Mouse (Mus musculus): ENCODE data around the gene Ktn1.
A peak's percentile ranks its signal among the peaks of the same experiment; 100 is the strongest.

Gene Ktn1

DNA sequence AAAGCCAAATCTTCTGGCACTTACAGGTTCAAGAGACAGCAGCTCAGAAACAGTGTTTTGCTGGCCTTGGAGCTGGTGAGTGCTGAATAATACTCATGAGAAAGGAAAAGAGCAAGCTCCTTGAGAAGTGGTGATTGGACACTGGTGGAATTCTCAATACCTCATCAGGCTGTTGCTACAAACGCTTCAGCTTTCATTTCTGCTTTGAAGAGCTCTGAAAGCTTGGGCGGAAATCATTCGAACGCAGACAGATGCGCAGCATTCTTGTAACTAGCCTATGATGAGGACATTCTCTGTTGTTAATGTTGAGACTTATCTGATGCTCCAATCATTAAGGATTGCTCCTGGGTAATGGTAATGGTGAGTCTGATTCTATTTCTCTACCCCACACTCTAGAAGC lies at the start of gene Ktn1:
Gene Ktn1, plus strand, starts transcription at position 231 of the 400 bp plus-strand sequence.
- DNase-seq (ENCODE audit: low spot score), result no peak

DNA sequence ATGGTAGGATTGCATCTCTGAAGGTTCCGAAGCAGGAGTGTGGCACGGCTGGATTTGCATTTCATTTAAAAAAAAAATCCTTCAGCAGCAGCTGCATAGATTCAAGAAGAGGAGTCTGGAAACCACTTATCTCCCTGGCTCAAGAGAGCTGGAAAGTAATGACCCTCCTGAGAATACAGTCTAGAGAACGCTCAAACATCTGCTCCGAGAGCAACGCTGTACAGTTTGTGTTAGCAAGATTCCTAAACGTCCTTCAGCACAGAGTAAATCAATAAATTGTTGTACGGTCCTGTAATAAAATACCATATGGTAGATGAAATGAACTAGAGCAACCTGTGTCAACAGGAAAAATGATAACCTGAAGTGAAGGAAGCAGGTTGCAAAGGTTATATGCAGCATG lies 35.0 kb upstream of the Ktn1 start:
- DNase-seq (ENCODE audit: low spot score), result no peak

DNA sequence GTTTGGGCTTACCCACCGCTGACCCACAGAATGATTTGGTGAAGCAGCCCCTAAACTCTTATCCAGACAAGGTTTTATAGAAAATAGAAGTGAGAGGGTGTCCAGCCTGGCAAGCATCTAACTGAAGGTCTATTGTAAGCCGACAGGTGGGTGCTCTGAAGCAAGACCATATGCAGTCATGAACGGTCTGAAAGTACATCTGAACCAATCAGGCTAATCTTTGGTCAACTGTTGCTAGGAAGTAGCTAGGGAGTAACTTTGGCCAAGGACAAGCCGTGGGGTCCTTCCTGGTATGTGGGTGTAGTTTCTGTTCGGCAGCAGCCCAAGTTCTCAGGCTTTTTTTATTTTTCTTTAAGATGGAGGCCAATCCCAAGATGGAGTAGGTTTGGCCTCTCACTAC lies 29.4 kb upstream of the Ktn1 start:
- no peak for DNase-seq (ENCODE audit: low spot score)

DNA sequence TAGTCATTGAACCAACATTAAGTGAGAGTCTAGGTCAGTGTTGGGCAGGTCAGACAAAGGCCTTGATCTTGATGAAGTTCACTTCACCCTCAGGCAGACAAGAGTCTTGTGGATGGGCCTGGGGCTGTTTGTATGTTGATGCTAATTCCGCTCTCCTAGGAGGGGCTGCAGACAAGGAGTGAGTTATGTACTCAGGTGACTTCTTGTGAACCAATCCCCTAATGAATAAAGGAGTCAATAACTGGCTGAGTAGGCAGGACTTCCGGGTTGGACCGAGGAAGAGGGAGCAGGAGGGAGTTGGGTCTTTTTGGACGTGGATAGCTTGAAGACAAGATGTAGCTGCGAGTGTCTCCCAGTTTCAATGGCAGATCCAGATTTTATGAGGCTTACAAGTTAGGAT lies 26.3 kb upstream of the Ktn1 start:
- no peak for DNase-seq (ENCODE audit: low spot score)

DNA sequence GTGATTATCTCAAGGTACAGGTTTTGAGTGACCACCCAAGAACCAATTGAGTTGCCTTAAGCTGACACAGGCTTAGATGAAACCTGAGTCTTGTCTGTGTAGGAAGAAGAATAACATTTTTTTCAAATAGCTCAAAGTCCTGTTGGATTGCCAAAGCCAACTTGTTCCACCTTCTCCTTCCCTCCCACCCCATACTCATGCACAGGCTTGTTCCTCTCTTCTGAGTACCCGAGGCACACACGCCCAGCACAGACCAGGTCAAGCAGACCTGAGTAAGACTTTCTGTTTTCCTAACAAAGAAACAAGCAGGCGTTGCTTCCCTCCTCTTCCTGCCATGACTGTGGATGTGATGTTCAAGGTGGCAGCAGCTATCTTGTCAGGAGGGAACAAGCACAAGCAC lies 23.4 kb upstream of the Ktn1 start:
- no peak for DNase-seq (ENCODE audit: low spot score)

DNA sequence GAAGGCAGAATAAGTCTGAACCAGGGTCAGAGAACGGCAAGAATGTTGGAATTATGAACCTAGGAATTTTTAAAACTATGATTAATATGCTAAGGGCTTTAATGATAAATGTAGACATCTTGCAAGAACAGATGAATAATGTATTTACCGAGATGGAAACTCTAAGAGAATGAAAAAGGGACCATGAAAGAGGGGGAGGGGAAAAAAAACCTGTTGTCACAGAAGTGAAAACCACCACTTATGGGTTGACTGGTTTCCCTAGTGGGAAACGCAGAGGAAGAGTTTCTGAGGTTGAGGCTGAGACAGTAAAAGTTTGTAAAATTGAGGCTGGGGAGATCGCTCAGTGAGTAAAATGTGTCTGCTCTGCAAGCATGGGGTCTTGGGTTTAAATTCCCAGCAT lies 22.1 kb upstream of the Ktn1 start:
- no peak for DNase-seq (ENCODE audit: low spot score)

DNA sequence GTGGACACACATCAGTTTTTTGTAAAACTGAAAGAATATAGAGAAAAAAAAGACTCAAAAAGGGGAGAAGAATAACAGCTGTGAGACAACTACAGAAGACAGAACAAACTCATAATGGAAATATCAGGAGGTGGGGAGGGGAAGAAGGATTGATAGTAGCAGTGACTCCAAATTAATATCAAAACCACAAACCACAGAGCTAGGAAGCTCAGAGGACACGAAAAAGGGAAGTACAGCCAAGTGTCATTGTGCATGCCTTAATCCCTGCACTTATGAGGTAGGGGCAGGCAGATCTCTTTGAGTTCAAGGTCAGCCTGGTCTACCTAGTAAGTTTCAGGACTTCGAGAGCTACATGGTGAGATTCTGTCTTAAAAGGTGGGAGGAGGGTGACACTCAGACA lies 21.4 kb upstream of the Ktn1 start:
- no peak for DNase-seq (ENCODE audit: low spot score)

DNA sequence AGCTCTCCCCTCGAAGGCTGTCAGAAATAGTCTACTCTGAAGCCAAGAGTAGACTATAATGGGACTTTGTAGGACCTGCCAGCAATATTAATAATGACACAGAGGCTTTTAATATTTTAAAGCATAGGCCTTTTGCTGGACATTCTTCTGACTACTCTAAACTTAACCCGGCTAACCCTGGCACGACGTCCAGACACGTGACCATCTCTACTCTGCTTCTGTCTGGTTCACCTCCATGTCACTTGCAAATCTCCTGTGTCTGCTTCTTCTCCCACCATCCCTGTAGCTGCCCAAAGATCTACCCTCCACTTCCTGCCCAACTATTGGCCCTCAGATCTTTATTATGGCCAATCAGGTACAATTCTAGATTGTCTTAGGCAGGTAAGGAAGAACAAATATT lies 20.9 kb upstream of the Ktn1 start:
- no peak for DNase-seq (ENCODE audit: low spot score)

DNA sequence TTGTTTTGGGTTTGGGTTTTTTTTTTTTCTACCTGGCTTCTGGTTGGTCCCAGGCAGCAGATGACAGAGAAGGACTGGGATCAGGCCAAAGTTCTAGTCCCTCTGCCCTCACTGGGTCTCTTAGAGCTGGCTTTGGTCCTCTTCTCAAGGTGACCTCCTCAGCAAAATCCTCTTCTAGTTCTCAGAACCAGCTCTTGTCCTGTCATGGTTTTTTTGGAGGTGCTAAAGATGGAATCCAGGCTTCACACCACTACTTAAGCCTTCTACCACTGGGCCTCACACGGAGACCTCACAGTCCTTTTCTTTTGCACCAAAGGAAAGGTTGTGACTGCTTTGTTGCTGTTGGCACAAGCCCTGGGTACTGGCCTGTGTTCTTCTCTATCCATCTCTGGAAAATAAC lies 15.8 kb upstream of the Ktn1 start:
- DNase-seq (ENCODE audit: low spot score), result no peak

DNA sequence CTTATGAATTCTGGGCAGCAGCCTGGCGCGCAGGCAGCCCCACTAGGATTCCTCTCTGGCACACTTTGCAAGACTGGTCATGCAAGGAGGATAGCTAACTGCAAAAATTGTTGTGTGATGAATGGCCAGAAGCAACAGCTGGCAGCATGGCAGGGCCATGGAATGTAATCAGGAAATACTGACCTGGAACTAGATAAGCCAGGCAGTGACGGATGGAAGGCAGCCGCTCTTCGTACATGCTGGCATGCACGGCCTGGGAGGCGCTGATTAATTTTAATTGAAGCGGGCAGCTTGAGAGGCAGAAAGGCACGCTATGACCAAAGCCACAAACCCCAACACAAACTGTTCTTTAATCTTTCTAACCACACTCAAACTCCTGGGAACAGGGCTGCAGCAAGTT lies 13.8 kb upstream of the Ktn1 start:
- DNase-seq (ENCODE audit: low spot score), result peak; percentile 29

DNA sequence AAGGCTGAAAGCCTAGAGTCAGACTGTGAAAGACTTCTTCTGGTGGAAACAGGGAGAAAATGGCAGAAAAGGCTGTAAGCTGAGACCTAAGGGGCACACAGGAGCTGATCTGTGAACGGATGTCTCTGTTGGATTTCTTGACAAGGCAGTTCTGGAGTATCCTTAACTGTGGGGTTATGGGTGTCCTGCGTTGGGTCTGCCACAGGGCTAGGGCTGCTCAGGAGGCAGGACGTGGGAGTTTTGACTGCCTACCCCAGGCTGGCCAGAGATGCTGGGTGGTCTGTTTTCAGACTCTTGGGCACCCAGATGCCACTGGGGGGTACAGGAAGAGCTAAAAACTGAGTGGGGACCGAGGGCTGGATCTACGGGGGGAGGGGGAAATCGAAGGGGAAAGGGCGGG lies 13.4 kb upstream of the Ktn1 start:
- DNase-seq (ENCODE audit: low spot score), result no peak

DNA sequence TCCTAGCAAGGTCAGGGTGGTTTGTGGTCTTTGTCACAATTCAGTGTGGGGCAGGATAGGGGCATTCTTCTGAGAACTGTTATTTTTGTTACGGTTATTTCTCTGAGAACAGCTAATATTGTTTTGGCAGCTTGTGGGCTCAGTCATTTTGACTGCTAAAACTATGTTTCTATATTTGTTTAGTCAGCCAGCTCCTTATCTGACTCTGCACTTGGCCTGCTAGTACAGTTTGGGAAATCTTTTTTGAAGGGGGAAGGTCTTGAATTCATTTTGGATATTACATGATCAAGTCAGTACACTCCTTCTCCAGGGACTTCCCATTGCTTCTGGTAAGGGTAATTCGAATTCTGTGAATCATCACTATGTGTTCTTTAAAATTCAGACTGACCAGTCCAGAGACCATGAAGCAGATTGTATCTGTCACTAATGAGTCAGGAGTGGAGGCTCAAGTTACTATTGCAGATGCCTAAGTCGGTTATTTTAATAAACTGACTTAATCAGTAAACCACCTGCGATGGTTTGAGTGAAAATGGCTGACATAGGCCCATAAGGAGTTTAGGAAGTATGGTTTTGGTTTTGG lies 9.8 kb upstream of the Ktn1 start:
- no peak for DNase-seq (ENCODE audit: low spot score)

DNA sequence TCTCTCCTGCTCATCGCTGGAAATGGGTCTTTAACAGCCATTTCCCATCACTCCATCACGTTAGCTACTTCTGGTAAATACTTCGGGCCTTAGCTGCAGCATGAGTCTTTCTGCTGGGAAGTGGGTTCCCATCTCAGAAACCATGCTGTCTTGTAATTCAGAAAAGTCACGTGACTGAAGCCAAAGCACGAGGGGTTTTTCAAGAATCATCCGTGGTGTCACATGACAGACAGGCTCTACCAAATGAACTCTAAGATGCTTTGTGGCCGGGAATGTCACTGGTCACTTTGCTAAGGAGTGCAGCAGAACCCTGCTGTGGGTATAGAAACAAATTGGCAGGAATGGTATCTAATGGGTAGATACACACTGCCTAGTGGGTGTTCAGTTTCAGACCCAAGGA lies 2.6 kb upstream of the Ktn1 start:
- no peak for DNase-seq (ENCODE audit: low spot score)

DNA sequence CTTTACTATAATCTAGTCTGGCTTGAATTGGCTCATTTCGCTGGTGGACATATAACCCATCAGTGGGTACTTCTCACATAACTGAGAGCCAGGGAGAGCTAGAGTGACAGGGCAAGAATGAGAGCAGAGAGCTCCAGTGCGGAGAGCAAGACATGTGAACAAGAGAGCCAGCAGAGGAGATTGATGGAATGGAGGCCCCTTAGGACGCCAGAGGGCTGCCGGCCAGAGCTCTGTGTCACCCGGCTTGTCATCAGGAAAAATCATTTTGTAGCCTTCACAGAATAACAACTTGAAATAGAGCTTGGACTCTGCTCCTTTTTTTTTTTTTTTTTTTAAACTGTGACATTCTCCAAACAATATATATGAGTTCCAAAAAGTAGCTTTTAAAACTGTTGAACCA lies 2.0 kb upstream of the Ktn1 start:
- no peak for DNase-seq (ENCODE audit: low spot score)

DNA sequence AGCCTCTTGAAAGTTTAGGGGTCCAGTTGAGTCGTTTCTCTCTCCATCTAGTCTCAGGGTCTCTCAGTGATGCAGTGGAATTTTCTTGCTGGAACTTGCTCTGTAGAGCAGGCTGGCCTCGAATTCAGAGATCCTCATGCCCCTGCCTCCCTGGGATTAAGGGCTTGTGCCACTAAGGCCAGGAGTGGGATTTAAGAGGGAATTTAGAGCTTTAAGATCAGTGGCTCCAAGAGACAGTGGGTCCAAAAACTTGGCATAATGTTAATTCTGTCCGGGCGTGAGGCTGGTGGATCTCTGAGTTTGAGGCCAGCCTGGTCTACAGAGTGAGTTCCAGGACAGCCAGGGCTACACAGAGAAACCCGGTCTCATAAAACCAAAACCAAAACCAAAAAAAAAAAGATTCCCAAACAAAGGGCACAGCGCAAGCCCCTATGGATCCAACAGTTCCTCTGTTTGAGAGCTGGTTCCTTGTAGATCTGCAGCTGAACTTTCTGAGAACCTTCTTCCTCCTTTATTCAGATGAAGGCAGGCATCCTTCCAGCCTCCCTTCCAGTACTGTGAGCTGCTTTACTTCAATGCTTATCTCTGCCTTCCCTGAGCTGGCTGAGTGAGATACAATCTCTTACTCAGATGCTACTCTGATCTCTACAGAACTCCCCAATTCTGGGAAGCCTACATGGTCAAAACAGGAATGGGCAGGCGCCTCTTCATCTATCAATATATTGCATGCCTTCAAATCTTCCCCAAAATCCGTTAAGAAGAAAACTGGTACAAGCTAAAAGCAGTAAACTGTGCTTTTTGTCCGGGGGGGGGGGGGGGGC lies 1.3 kb upstream of the Ktn1 start:
- DNase-seq (ENCODE audit: low spot score), result no peak

DNA sequence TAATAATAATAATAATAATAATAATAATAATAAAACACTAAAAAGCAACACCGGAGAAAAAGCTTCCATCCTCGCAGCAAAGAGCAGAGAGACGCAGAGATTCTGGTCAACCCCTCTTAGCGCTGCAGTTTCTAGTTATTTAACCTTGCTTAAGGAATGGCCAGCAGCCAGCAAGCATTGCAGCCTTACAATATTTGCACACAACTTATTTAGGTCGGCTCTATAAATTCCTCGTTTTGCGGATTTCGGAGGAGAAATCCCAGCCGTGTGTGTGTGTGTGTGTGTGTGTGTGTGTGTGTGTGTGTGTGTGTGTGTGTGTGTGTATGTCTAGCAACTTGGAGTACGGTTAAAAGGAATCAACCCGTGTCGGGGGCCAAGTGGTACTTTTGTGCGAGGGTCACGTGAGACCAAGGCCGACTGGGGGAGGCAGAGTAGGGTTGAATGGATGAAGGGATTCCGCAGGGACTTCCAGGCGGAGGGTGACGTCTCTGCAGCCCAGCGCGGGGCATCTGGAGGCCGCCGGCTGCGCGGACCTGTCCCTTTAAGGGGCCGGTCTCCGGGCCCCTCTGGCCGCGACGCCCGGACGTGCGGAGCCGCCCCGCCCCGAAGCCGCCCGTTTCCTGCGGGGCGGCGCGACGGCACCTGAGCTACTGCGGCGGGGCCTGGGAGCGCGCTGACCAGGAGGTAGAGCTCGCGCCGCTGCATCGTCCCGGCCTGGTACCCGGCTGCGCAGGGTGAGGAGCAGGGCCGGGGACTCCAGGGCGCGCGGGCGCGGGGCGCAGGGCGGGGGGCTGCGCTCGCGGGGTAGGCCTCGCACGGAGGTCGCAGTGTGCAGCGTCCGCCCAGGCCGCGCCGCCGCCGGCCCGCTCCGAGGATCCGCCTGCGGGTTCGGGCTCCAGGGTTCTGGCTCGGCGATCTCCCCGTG lies 720 bp downstream of the Ktn1 start:
- peak; percentile 71 for DNase-seq (ENCODE audit: low spot score)

DNA sequence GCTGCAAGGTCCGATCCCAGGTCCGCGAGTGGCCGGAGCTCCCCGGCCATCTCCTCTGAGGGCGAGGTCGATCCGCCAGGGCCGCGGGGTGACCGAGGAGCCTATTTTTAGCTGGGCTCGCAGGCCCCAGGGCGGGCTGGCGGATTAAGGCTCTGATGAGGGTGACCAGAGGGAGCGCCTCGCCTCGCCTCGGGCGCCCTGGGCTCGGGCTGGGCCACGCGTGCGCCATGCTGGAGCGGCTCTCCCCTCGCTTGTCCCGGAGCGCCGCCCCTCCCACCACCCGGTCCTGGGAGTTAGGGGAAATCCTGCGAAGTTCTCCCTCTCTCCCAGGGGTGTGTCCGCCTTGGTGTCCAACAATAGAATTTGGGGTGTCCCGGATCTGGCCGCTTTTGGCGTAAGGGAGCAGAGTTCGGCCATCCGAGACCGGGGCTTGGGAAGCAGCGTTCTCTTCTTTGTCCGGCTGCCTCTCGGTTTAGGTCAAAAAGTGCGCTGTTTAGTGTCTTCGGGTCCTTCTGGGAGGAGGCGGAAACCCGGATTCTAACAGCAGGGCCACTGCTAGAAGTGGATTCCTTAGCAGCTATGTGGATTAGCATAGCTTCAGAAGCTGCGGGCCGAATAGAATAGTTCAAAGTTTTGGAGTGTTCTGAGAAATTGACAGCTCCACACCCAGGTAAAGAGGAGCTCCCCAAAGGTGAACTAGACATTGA lies 1.5 kb downstream of the Ktn1 start:
- DNase-seq (ENCODE audit: low spot score), result peak; percentile 41

DNA sequence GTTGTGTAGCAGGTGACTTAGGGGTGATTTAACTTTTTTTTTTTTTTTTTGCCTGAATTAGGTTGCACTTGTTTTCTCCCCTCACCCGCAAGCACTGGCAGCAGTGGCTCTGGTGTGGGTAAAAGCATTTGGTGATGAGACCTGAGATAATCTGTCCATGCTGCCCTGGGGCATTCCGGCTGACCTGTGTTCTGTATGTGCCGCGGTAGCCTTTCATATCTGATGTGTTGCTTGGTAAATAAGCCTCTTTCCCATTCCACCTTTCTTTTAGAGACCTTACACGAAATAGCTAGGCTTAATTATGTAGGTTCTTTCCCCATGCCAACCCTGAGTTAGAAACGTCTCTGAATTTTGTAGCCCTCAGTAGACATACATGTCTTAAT lies 2.1 kb downstream of the Ktn1 start:
- no peak for DNase-seq (ENCODE audit: low spot score)

DNA sequence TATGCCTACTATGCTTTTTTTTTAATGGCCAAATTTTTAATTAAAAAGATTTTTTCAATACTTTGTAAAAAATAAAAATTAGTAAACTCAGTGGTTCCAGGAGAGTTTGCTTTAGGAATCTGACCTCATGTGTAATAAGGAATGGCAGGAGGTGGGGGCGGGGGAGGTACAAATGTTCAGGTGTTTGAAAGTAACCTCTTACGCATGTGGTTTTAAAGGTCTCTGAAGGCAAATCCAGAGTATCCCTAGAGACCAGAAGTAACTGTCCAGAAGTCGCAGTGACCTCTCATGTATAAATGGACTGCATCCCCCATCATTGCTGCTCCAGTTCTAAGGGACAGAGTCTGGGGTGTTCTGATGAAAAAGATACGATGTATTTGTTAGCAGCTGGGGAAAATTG lies 3.0 kb downstream of the Ktn1 start:
- DNase-seq (ENCODE audit: low spot score), result no peak

DNA sequence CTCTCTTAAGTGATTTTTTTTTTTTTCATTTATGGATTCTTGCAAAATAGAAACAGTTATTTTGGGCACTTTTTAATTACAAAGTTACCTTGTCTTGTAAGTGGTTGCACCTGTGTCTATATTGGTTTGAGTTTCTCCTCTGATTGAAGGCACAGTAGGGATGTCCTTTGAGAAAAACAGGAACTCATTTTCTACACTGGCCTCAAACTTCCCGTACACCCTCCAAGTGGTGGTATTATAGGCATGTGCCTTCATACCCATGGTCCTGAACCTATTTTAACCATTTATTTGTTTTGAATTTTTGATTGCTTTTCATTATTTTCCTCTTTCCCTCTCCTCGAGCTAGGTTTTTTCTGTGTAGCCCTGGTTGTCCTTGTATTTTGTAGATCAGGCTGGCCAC lies 7.2 kb downstream of the Ktn1 start:
- no peak for DNase-seq (ENCODE audit: low spot score)

DNA sequence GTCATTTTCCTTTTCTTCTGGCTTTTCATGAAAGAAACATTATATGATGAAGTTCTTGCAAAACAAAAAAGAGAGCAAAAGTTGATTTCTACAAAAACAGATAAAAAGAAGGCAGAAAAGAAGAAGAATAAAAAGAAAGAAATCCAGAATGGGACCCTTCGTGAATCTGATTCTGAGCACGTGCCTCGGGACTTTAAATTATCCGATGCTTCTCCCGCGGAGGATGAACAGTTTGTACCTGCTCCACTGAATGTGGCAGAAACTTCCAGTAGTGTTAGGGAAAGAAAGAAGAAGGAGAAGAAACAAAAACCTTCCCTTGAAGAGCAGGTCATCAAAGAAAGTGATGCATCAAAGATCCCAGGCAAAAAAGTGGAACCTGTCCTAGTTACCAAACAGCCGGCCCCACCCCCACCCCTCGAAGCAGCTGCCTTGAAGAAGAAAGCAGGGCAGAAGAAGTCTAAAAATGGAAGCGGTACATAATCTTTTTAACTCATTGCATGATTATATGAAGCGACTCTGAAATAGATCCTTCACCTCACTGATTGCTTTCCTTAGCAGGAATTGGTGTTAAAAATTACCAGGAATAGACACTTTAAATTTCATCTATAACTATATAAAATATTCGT lies 15.7 kb downstream of the Ktn1 start:
- DNase-seq (ENCODE audit: low spot score), result no peak

DNA sequence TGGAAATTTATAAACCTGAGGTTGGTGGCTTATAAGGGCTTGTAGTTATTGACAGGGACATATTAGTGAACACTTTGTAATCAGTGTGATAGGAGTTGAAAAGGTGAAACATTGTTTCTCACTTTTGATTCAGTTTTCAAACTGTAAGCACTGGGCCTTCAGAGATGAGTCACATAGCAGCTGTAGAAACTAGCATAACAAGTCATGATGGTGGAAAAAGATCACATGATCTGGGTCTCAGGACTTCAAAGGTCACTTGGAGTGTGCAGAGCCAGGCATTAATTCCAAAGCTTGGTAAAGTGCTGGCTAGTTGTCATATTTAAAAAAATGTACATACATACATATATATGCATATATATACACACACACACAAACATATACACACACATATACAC lies 16.2 kb downstream of the Ktn1 start:
- no peak for DNase-seq (ENCODE audit: low spot score)
